Mouse (Mus musculus) lung, adult 2 months (tissue): ENCODE measurements around the gene Dapk3. TPM values are rescaled to one million over a fixed set of nuclear protein-coding genes. Genes with fewer than 3 reads are reported as not detected.
"Not testable (repeated sequence)": the region's sequence is repeated elsewhere in the genome, so short reads cannot be mapped to it uniquely, and the experiment has no call there.

ENCODE experiments used
- DNase-seq: peaks from one replicate; pipeline ENCODE4 v3.0.0; 2022
- H3K4me1 ChIP-seq: fragments of 200-500 bp; 2 replicates; pipeline ENCODE4 v1.6.1; 2011; ENCODE audit warnings: low read length; ENCODE audit not compliant: control insufficient read depth, insufficient read depth
- H3K4me3 ChIP-seq: fragments of 200-500 bp; replicated peaks from 2 replicates; pipeline ENCODE3; 2011; ENCODE audit warnings: low read depth, mild to moderate bottlenecking, control low read depth, low read length; ENCODE audit errors: extremely low read depth
- CTCF ChIP-seq: fragments of 200-500 bp; IDR thresholded peaks from 2 replicates; pipeline ENCODE4 v1.5.1; 2011; ENCODE audit warnings: mild to moderate bottlenecking, low read length, control low read depth; ENCODE audit not compliant: insufficient read depth
- POLR2A ChIP-seq: fragments of 200-500 bp; IDR thresholded peaks from 2 replicates; pipeline ENCODE4 v1.6.1; 2011; ENCODE audit warnings: low read depth, mild to moderate bottlenecking, control low read depth, low read length, borderline replicate concordance; ENCODE audit errors: extremely low read depth
- WGBS: fragments of 180-500 bp; shearing (Covaris S2); methylation state at CpG from one replicate; pipeline ENCODE4 v1.1.7; 2018; 5-methylcytosine and 5-hydroxymethylcytosine counted together
- polyA plus RNA-seq: library from polyadenylated mRNA; depleted of rRNA; stranded (reverse); fragments of >200 nt; gene quantifications from 2 replicates; pipeline ENCODE4 v1.2.3, GENCODE M21; 2012

Dapk3 gene
- polyA plus RNA-seq, 1 experiment = 70.4 TPM

- DNase-seq = no peak
- Histone ChIP-seq H3K4me3 (no peak overlapping the region), H3K4me1 (no peaks in the 10 kb centered on the region)
- WGBS = 89% methylated on average over 6 of the region's 6 CpGs
- TF ChIP-seq CTCF = no peak
- no peak for TF ChIP-seq POLR2A
Measured at GRCm38 (mm10) chr10:81216260-81216659, 33.5 kb downstream of the Dapk3 start.

GRCm38 (mm10) chr10:81216810-81217209, 34.0 kb downstream of the Dapk3 start:
- no peaks in the 10 kb centered on the region for H3K4me1 ChIP-seq
- no peak for DNase-seq
- TF ChIP-seq CTCF = no peak
- no peak for TF ChIP-seq POLR2A
- WGBS = 80% methylated on average over 6 of the region's 6 CpGs
- no peak overlapping the region for H3K4me3 ChIP-seq

GRCm38 (mm10) chr10:81217267-81217666, 34.5 kb downstream of the Dapk3 start:
- 17% methylated on average over 1 of the region's 1 CpGs for WGBS
- DNase-seq, H3K4me1 ChIP-seq, H3K4me3 ChIP-seq: not testable (repeated sequence)
- peak; percentile 71 for TF ChIP-seq CTCF

GRCm38 (mm10) chr10:81217964-81218363, 35.2 kb downstream of the Dapk3 start:
- DNase-seq = peak; percentile 71
- WGBS = 20% methylated on average over 7 of the region's 7 CpGs
- Histone ChIP-seq H3K4me3 (no peak overlapping the region), H3K4me1 (no peaks in the 10 kb centered on the region)
- TF ChIP-seq POLR2A (no peak), CTCF (peak; percentile 82)

GRCm38 (mm10) chr10:81221402-81222015, 38.7 kb downstream of the Dapk3 start:
- TF ChIP-seq CTCF (no peak), POLR2A (no peak)
- no peak overlapping the region for H3K4me3 ChIP-seq
- H3K4me1 ChIP-seq = no peaks in the 10 kb centered on the region
- WGBS = 74% methylated on average over 5 of the region's 5 CpGs
- no peak for DNase-seq

GRCm38 (mm10) chr10:81223731-81224130, 40.9 kb downstream of the Dapk3 start:
- not testable (repeated sequence) for H3K4me3 ChIP-seq, H3K4me1 ChIP-seq, DNase-seq
- WGBS = 36% methylated on average over 2 of the region's 2 CpGs

GRCm38 (mm10) chr10:81229735-81230437, 47.1 kb downstream of the Dapk3 start:
- Histone ChIP-seq H3K4me3 (no peak overlapping the region), H3K4me1 (0 out of 2 replicates have a peak, but pooled peaks cover 2% of the 10 kb centered on the region)
- 12% methylated on average over 20 of the region's 20 CpGs for WGBS
- no peak for DNase-seq
- TF ChIP-seq CTCF (no peak), POLR2A (no peak)

- Histone ChIP-seq H3K4me3 (no peak within 1 kb of the TSS), H3K4me1 (0 out of 2 replicates have a peak, but pooled peaks cover 2% of the 10 kb centered on the region)
- TF ChIP-seq CTCF (peak; percentile 57), POLR2A (no peak)
- WGBS = 10% methylated on average over 27 of the region's 27 CpGs
- DNase-seq = no peak
Measured at GRCm38 (mm10) chr10:81230438-81231332, 47.9 kb downstream of the Dapk3 start, which contains the start of gene Atcay. TSS of gene Atcay (minus strand) at chr10:81230833.

GRCm38 (mm10) chr10:81231436-81231835, 48.6 kb downstream of the Dapk3 start:
- no peak for TF ChIP-seq CTCF
- no peak for TF ChIP-seq POLR2A
- WGBS = 57% methylated on average over 7 of the region's 7 CpGs
- DNase-seq = no peak
- Histone ChIP-seq H3K4me1 (0 out of 2 replicates have a peak, but pooled peaks cover 2% of the 10 kb centered on the region), H3K4me3 (no peak overlapping the region)
